Mouse (Mus musculus) erythroid progenitor cell, adult 5-6 weeks (primary cell): ENCODE results near the gene Sept12. TPM values are rescaled to one million over a fixed set of nuclear protein-coding genes. Genes with fewer than 3 reads are reported as not detected.

Source experiments
- ATAC-seq: replicated peaks from 2 replicates; pipeline ENCODE4 v1.8.0; 2016; ENCODE audit warnings: moderate number of reproducible peaks, mild to moderate bottlenecking, moderate TSS enrichment, inconsistent platforms; ENCODE audit not compliant: poor library complexity, low FRiP score, severe bottlenecking
- total RNA-seq, 2 experiments: library from RNA; stranded (forward) in 1 of 2; stranded (reverse) in 1 of 2; fragments of 150-400 nt in 1 of 2; fragments of 186-747, 209-891 nt in 1 of 2; gene quantifications; 2 replicates each; pipeline versions ENCODE4 v1.2.3 to v1.2.4; 2015 to 2017; ENCODE audit warnings: low replicate concordance in 2 of 2

Sept12 gene
- total RNA-seq, 2 experiments from 2014 or later, result not detected

DNA sequence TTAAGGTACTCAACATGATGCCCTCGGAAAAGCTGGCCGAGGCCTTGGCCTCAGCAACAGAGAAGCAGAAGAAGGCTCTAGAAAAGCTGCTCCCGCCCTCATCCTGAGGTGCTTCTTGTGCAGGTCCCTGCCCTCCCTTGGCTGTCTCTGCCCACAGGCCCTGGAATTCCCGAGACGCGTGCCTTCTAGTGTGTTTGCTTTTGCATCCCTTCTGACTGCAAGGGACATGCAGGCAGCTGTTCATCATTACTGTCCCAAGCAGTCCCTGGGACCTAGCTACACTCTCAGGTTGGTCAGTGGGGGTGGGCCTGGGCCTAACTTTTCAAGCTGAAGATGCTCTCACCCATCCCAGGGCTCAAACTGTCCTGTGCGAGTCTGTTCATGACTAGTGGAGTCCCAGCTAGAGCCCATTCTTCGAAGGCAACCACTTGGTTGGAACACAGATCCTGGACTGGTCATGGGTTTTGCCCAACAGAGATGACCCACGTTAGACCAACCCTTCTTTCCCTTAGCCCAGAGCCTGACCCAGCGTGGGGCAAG lies 57.3 kb downstream of the Sept12 start:
- no peak for ATAC-seq

DNA sequence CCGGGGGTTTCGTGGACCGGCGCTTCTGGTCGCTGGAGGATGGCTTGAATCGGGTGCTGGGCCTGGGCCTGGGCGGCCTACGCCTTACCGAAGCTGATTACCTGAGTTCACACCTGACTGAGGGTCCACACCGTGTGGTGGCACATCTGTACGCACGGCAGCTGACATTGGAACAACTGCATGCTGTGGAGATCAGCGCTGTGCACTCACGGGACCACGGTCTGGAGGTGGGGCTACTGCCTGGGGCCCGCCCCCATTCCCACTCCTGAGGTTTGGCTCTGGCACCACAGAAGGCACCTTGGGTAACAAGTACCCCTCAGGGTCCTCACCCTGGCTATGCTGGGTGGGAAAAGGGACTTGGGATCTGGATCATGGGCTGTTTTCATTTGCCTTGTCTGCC lies 58.2 kb downstream of the Sept12 start:
- peak; percentile 55 for ATAC-seq

DNA sequence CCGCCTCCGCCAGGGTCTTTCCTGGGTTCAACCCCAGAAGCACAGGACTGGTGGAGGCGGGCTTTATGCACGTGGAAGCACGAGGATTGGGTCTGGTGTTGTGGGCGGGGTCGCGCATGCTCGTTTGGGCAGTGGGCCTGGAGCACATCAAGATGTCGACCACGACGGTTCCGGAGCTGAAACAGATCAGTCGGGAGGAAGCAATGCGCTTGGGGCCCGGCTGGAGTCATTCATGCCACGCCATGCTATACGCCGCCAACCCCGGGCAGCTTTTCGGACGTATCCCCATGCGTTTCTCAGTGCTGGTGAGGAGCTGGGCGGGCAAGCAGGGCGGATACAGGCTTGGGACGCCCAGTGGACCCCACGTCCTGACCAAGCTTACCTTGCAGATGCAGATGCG lies 58.7 kb downstream of the Sept12 start:
- ATAC-seq, result peak; percentile 90

DNA sequence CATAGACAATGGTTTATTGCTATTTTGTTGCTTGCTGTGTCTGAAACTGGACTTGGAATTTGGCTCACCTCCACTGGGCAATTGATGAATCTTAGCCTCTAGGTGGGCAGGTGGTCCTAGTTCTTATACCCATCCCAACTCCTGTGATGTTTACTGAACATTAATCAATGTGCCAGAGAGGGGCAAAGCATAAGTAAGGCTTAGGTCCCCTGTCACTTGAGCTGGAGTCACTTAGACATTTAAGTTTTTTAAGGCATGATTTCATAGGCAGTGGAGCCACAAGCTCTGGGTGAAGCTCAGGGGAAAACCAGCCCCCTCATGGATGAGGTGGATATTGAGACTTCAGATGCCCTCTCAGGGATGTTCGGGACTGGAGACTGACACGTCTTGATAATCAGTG lies 59.2 kb downstream of the Sept12 start, which contains the start of gene Nudt16l1:
Nudt16l1 (plus strand) TSS at position 301 of the 400 bp plus-strand sequence.
- no peak for ATAC-seq

DNA sequence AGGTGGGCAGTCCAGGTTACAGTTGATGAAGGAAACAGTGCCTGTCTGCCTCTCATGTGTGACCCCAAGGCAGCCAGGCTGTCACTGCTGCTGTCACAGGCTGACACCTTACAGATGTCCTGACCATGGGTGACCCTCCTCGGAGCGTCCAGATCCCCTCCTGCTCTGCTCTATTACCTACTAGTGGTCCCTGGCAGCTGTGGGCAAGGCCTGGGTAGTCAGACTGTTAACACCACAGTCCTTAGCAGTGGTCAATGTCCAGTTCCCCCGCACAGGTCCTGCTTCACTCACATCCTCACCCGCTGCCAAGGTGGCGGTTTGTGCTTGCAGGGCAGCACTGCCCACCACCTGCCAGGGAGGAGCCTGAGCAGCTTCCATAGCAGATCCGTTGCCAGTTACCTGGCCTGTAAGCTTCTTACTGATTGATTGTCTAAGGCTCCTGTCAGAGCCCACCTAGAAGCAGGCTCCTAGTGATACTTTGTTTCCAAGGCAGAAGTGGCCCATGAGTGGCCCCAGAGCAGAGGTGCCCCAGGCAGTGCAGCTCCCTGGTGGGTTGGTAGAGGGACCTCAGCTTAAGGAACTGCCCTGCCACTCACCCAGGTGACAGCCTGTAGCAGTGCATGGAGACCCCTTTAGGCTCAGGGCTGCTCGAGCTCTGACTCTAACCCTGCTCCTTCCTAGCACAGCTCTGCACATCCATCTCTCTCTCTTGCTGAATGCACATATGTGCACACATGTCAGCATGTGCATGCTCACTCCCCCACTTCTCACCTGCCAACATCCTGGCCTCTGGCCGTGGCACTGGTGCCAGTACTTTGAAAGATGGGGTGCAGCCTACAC lies 60.1 kb downstream of the Sept12 start:
- no peak for ATAC-seq

Other genes starting within 250 kb of the Sept12 start
- gene Cdip1, start 207.6 kb downstream of the Sept12 start, total RNA-seq (2015; ENCODE audit: low replicate concordance), result 2.5 and 6.1 TPM in 2 replicates
- gene Cdip1, start 207.6 kb downstream of the Sept12 start, total RNA-seq (2017; ENCODE audit: low replicate concordance), result 4.5 TPM in 2 replicates
- not detected in 2 replicates for gene 4930562C15Rik, start 162.4 kb downstream of the Sept12 start, total RNA-seq (2015; ENCODE audit: low replicate concordance)
- not detected in 2 replicates for gene 4930562C15Rik, start 162.4 kb downstream of the Sept12 start, total RNA-seq (2017; ENCODE audit: low replicate concordance)
- gene Ubald1, start 117.5 kb downstream of the Sept12 start, total RNA-seq (2015; ENCODE audit: low replicate concordance), result 8.3 and 10.1 TPM in 2 replicates
- gene Ubald1, start 117.5 kb downstream of the Sept12 start, total RNA-seq (2017; ENCODE audit: low replicate concordance), result 0.91 and 1.7 TPM in 2 replicates
- 8.6 and 10.5 TPM in 2 replicates for gene Mgrn1, start 111.6 kb downstream of the Sept12 start, total RNA-seq (2015; ENCODE audit: low replicate concordance)
- gene Mgrn1, start 111.6 kb downstream of the Sept12 start, total RNA-seq (2017; ENCODE audit: low replicate concordance), result 0.38 and 2.2 TPM in 2 replicates
- gene Nudt16l1, start 59.1 kb downstream of the Sept12 start, total RNA-seq (2015; ENCODE audit: low replicate concordance), result 4.2 and 9.4 TPM in 2 replicates
- 0.53 and 5.8 TPM in 2 replicates for gene Nudt16l1, start 59.1 kb downstream of the Sept12 start, total RNA-seq (2017; ENCODE audit: low replicate concordance)
- gene Anks3, start 33.6 kb downstream of the Sept12 start, total RNA-seq (2015; ENCODE audit: low replicate concordance), result 13.0 and 20.9 TPM in 2 replicates
- 15.3 and 28.9 TPM in 2 replicates for gene Anks3, start 33.6 kb downstream of the Sept12 start, total RNA-seq (2017; ENCODE audit: low replicate concordance)
- not detected in 2 replicates for gene Smim22, start 9.4 kb upstream of the Sept12 start, total RNA-seq (2015; ENCODE audit: low replicate concordance)
- gene Smim22, start 9.4 kb upstream of the Sept12 start, total RNA-seq (2017; ENCODE audit: low replicate concordance), result not detected in 2 replicates
- 13.0 and 19.7 TPM in 2 replicates for gene Rogdi, start 15.7 kb upstream of the Sept12 start, total RNA-seq (2015; ENCODE audit: low replicate concordance)
- gene Rogdi, start 15.7 kb upstream of the Sept12 start, total RNA-seq (2017; ENCODE audit: low replicate concordance), result 4.9 and 10.9 TPM in 2 replicates
- gene Glyr1, start 52.0 kb upstream of the Sept12 start, total RNA-seq (2015; ENCODE audit: low replicate concordance), result 28.8 and 47.8 TPM in 2 replicates
- gene Glyr1, start 52.0 kb upstream of the Sept12 start, total RNA-seq (2017; ENCODE audit: low replicate concordance), result 45.9 and 49.9 TPM in 2 replicates
- gene Ubn1, start 52.2 kb upstream of the Sept12 start, total RNA-seq (2015; ENCODE audit: low replicate concordance), result 28.1 and 41.8 TPM in 2 replicates
- gene Ubn1, start 52.2 kb upstream of the Sept12 start, total RNA-seq (2017; ENCODE audit: low replicate concordance), result 50.9 and 75.1 TPM in 2 replicates
- gene Ppl, start 134.6 kb upstream of the Sept12 start, total RNA-seq (2015; ENCODE audit: low replicate concordance), result not detected in 2 replicates
- not detected in 2 replicates for gene Ppl, start 134.6 kb upstream of the Sept12 start, total RNA-seq (2017; ENCODE audit: low replicate concordance)
- gene Sec14l5, start 149.3 kb upstream of the Sept12 start, total RNA-seq (2015; ENCODE audit: low replicate concordance), result not detected in 2 replicates
- not detected in 2 replicates for gene Sec14l5, start 149.3 kb upstream of the Sept12 start, total RNA-seq (2017; ENCODE audit: low replicate concordance)
- gene Nagpa, start 206.2 kb upstream of the Sept12 start, total RNA-seq (2015; ENCODE audit: low replicate concordance), result 4.2 and 25.2 TPM in 2 replicates
- 1.7 and 5.7 TPM in 2 replicates for gene Nagpa, start 206.2 kb upstream of the Sept12 start, total RNA-seq (2017; ENCODE audit: low replicate concordance)
- gene AU021092, start 224.4 kb upstream of the Sept12 start, total RNA-seq (2015; ENCODE audit: low replicate concordance), result not detected in 2 replicates
- gene AU021092, start 224.4 kb upstream of the Sept12 start, total RNA-seq (2017; ENCODE audit: low replicate concordance), result not detected in 2 replicates
- gene Alg1, start 235.8 kb upstream of the Sept12 start, total RNA-seq (2015; ENCODE audit: low replicate concordance), result 9.7 and 14.7 TPM in 2 replicates
- 0.83 and 8.2 TPM in 2 replicates for gene Alg1, start 235.8 kb upstream of the Sept12 start, total RNA-seq (2017; ENCODE audit: low replicate concordance)